Mouse (Mus musculus): Measurements from ENCODE around the gene Xrcc4.
A peak's percentile ranks its signal among the peaks of the same experiment; 100 is the strongest.

The Xrcc4 gene

GRCm38 (mm10) chr13:89944354-89944753 is 145.1 kb downstream of the Xrcc4 start:
- DNase-seq (ENCODE audit: low read depth): no peak

GRCm38 (mm10) chr13:89929477-89929876 is 159.9 kb downstream of the Xrcc4 start:
- DNase-seq (ENCODE audit: low read depth): no peak

GRCm38 (mm10) chr13:89918814-89919481 is 170.5 kb downstream of the Xrcc4 start:
- no peak for DNase-seq (ENCODE audit: low read depth)

GRCm38 (mm10) chr13:89914332-89914731 is 175.1 kb downstream of the Xrcc4 start:
- no peak for DNase-seq (ENCODE audit: low read depth)

GRCm38 (mm10) chr13:89913891-89914290 is 175.5 kb downstream of the Xrcc4 start:
- DNase-seq (ENCODE audit: low read depth): no peak

- DNase-seq (ENCODE audit: low read depth): no peak
Measured at GRCm38 (mm10) chr13:89906120-89906519, 183.3 kb downstream of the Xrcc4 start.

GRCm38 (mm10) chr13:89899066-89899465 is 190.3 kb downstream of the Xrcc4 start:
- DNase-seq (ENCODE audit: low read depth): no peak

GRCm38 (mm10) chr13:89892140-89892539 is 197.3 kb downstream of the Xrcc4 start:
- DNase-seq (ENCODE audit: low read depth): no peak

GRCm38 (mm10) chr13:89890159-89890558 is 199.2 kb downstream of the Xrcc4 start:
- DNase-seq (ENCODE audit: low read depth): no peak

- peak; percentile 77 for DNase-seq (ENCODE audit: low read depth)
Measured at GRCm38 (mm10) chr13:89889074-89889473, 200.3 kb downstream of the Xrcc4 start.

- DNase-seq (ENCODE audit: low read depth): no peak
Measured at GRCm38 (mm10) chr13:89883523-89883922, 205.9 kb downstream of the Xrcc4 start.

GRCm38 (mm10) chr13:89881281-89881680 is 208.1 kb downstream of the Xrcc4 start:
- no peak for DNase-seq (ENCODE audit: low read depth)

GRCm38 (mm10) chr13:89878832-89879468 is 210.5 kb downstream of the Xrcc4 start:
- no peak for DNase-seq (ENCODE audit: low read depth)

- DNase-seq (ENCODE audit: low read depth): no peak
Measured at GRCm38 (mm10) chr13:89875499-89875898, 213.9 kb downstream of the Xrcc4 start.

- DNase-seq (ENCODE audit: low read depth): no peak
Measured at GRCm38 (mm10) chr13:89872725-89873124, 216.7 kb downstream of the Xrcc4 start.

- DNase-seq (ENCODE audit: low read depth): no peak
Measured at GRCm38 (mm10) chr13:89854139-89854538, 235.3 kb downstream of the Xrcc4 start.

- DNase-seq (ENCODE audit: low read depth): no peak
Measured at GRCm38 (mm10) chr13:89850746-89851145, 238.7 kb downstream of the Xrcc4 start.

GRCm38 (mm10) chr13:89849955-89850354 is 239.5 kb downstream of the Xrcc4 start:
- DNase-seq (ENCODE audit: low read depth): no peak

GRCm38 (mm10) chr13:89838635-89839034 is 250.8 kb downstream of the Xrcc4 start:
- DNase-seq (ENCODE audit: low read depth): no peak

GRCm38 (mm10) chr13:89834485-89834884 is 254.9 kb downstream of the Xrcc4 start:
- DNase-seq (ENCODE audit: low read depth): no peak

GRCm38 (mm10) chr13:89833053-89833670 is 256.2 kb downstream of the Xrcc4 start:
- DNase-seq (ENCODE audit: low read depth): no peak

- no peak for DNase-seq (ENCODE audit: low read depth)
Measured at GRCm38 (mm10) chr13:89828429-89828970, 260.9 kb downstream of the Xrcc4 start.

- no peak for DNase-seq (ENCODE audit: low read depth)
Measured at GRCm38 (mm10) chr13:89827838-89828237, 261.6 kb downstream of the Xrcc4 start.

All from c-Kit-positive CD71-negative TER-119-negative erythroid progenitor cells, embryonic 14.5 days (primary cell).